Mouse (Mus musculus): ENCODE data around the gene Gm4301.
"Not testable (repeated sequence)": the region's sequence is repeated elsewhere in the genome, so short reads cannot be mapped to it uniquely, and the experiment has no call there.

- not testable (repeated sequence) for TF ChIP-seq CTCF (IDR thresholded peaks at IDR 0.05; ENCODE audit: borderline replicate concordance, insufficient read depth, low read depth, low read length); POLR2A (IDR thresholded peaks at IDR 0.05; ENCODE audit: borderline replicate concordance, insufficient read depth, low read length)
Measured at GRCm38 (mm10) chr10:100335376-100335775, at the start of gene Gm4301.
